Mouse (Mus musculus) G1E (cell line): ENCODE measurements at regions not wholly inside any gene's neighbourhood (a gene's known extent, or its start where the extent isn't known, plus 50 kb on each side); places are given as distances from the start of the nearest gene placed in this dataset.

Experiments
- CTCF ChIP-seq: IDR thresholded peaks from 2 replicates; pipeline ENCODE4 v1.5.1; 2012; ENCODE audit warnings: low read depth, low read length, inconsistent platforms, mixed read lengths
- GATA1 ChIP-seq: IDR thresholded peaks from 2 replicates; pipeline ENCODE4 v1.6.1; 2012; ENCODE audit warnings: borderline replicate concordance, low read length, inconsistent platforms, mixed read lengths
- TAL1 ChIP-seq: conservative IDR thresholded peaks from 2 replicates; pipeline ENCODE4 v1.6.1; 2012; ENCODE audit warnings: low read depth, low read length, inconsistent platforms, mixed read lengths

DNA sequence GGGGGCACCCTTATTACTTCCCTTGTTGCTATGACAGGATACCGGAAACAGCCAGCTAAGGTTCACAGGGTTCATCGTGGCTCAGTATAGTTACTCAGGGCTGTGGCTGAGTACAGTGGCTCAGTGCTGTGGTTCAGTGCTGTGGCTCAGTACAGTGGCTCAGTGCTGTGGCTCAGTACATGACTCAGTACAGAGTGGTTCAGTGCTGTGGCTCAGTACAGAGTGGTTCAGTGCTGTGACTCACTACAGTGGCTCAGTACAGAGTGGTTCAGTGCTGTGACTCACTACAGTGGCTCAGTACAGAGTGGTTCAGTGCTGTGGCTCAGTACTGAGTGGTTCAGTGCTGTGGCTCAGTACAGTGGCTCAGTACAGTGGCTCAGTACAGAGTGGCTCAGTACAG, 78.6 kb upstream of the Zfp423 start:
- no peak for TF ChIP-seq TAL1
- no peak for TF ChIP-seq CTCF
- no peak for TF ChIP-seq GATA1
